Mouse (Mus musculus): Measurements from ENCODE around the gene Palld. TPM values are rescaled to one million over a fixed set of nuclear protein-coding genes. Genes with fewer than 3 reads are reported as not detected.

Palld gene
- polyA plus RNA-seq, 1 experiment from 2014 or later = 18.1 TPM

DNA sequence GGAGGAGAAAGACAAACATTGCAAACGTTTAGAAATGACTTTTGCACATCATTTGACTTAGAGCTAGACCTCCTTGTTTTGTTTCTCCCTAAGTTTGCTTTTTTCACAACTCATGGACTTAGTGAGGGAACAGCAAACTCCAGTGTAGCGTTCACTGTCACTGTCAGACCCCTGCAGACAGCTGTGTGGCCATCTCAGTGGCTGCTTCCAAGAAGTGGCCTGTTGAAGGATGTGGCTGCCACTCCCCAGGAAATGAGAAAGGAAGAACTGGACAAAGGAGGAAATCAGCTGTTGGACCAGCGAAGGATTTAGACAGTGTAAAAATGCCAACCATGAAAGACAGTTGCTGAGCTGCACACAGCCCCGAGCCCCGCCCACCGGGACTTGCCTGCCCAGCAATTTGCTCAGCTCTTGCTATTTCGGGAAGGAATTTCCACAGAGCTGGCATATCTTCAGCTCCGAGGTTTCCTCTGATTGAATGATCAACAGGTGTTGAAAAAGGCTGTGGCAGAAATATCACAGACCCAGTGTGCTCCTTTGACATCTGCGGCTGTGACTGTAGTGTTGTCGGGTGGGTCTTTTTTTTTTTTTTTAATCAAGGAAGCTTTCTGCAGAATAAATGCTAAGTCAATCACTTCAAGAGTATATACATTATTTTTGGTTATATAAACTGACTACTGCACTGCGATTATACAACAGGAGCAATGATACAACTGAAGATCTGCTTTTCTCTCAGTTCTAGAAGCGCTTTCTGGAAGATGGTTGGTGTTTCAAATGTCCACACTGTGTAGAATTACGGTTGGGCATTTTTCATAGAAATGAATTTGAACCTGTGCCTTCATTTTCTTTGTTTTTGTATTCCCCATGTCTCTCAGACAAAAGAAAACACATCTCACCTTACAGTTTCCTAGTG, 6.1 kb upstream of the Palld start:
- Histone ChIP-seq H3K4me1 (replicated peaks) (no peaks in the 10 kb centered on the region), H3K27ac (replicated peaks) (no peak overlapping the region), H3K9me3 (no peaks in the 10 kb centered on the region), H3K4me3 (no peak overlapping the region), H3K4me2 (no peak overlapping the region), H3K36me3 (no peaks in the 10 kb centered on the region), H3K27me3 (no peaks in the 10 kb centered on the region), H3K9ac (no peak overlapping the region)
- WGBS = 75% methylated on average over 13 of the region's 13 CpGs
- no peak for ATAC-seq (ENCODE audit: low FRiP score, low read depth)

DNA sequence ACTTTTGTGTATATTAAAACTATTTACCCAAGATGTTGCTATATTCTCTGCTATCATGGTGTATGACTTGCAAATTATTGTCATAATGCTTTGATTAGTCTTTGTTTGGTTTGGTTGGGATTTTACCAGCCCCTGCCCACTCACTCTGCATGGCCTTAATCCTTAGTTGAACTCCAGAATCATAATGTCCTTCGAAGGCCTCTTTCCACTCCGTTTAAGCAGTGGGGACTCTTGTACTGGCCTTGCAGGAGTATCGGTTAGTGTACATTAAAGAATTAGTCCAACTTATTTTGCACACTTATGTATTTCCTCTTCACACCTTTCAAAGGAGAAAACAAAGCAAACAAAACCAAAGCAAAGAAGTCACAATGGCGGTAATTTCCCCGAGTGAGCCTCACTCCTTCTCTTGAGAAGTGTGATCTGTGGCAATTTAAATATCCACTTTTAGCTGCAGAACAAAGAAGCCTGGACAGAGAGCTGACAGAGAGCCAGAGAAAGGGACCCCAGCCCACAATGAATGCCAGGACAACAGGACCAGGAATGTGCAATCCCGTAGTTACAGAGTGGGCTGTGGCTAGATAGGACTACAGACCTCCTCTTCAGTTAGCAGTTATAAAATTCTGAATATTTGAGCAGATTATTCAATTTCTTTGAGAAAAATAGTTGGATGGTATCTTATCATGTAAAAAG, 1.3 kb downstream of the Palld start:
- Histone ChIP-seq H3K27ac (replicated peaks) (no peak overlapping the region), H3K9ac (no peak overlapping the region), H3K4me3 (no peak overlapping the region), H3K4me1 (replicated peaks) (no peaks in the 10 kb centered on the region), H3K4me2 (no peak overlapping the region), H3K36me3 (no peaks in the 10 kb centered on the region), H3K27me3 (no peaks in the 10 kb centered on the region), H3K9me3 (no peaks in the 10 kb centered on the region)
- 18% methylated on average over 6 of the region's 6 CpGs for WGBS
- ATAC-seq (ENCODE audit: low FRiP score, low read depth) = no peak

DNA sequence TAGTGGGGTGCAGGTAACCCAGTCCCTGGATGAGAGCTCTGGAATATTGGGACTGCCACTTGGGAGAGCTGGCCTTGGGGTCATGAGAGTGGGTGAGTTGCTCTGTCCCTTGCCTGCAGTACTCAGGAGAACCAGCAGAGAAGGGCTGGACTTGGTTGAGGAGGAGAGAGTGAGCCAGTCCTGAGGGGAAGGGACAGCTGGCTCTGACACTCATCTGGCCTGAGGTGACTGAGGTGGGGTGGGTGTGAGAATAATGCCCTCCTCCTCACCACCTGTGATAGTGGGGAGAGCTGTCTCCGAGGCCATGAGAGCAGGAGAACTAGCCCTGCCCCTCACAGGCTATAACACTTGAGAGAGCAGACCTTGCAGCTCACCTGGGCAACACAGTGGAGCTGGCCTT, 5.1 kb downstream of the Palld start:
- H3K4me3 ChIP-seq = no peak overlapping the region
- no peaks in the 10 kb centered on the region for H3K36me3 ChIP-seq
- WGBS = 81% methylated on average over 1 of the region's 1 CpGs
- no peak overlapping the region for H3K27ac ChIP-seq (replicated peaks)
- no peak for ATAC-seq (ENCODE audit: low FRiP score, low read depth)
- no peaks in the 10 kb centered on the region for H3K27me3 ChIP-seq
- H3K4me1 ChIP-seq (replicated peaks) = no peaks in the 10 kb centered on the region
- no peaks in the 10 kb centered on the region for H3K9me3 ChIP-seq
- no peak overlapping the region for H3K9ac ChIP-seq
- H3K4me2 ChIP-seq = no peak overlapping the region

DNA sequence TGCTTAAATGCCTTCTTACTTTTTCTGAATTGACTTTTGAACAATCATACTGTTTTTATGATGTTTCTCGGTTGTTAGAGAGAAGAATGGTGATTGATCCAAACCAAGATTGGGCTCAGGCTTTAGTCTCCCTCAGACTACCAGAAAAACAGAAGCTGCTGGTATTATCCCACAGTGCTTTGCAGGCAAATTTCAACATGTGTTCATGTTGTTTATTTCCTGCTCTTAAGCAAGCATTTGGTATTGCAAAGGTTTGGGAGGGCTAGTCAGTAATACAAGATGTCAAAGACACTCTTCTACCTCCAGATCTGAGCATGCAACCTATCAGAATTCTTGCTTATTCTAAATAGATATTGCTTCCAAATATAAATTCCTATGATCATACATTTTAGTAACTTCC, 5.7 kb downstream of the Palld start:
- no peak overlapping the region for H3K4me2 ChIP-seq
- no peak overlapping the region for H3K4me3 ChIP-seq
- no peak overlapping the region for H3K27ac ChIP-seq (replicated peaks)
- H3K36me3 ChIP-seq = no peaks in the 10 kb centered on the region
- H3K27me3 ChIP-seq = no peaks in the 10 kb centered on the region
- no peaks in the 10 kb centered on the region for H3K9me3 ChIP-seq
- no peak overlapping the region for H3K9ac ChIP-seq
- no peak for ATAC-seq (ENCODE audit: low FRiP score, low read depth)
- no peaks in the 10 kb centered on the region for H3K4me1 ChIP-seq (replicated peaks)
- 91% methylated on average over 1 of the region's 1 CpGs for WGBS

DNA sequence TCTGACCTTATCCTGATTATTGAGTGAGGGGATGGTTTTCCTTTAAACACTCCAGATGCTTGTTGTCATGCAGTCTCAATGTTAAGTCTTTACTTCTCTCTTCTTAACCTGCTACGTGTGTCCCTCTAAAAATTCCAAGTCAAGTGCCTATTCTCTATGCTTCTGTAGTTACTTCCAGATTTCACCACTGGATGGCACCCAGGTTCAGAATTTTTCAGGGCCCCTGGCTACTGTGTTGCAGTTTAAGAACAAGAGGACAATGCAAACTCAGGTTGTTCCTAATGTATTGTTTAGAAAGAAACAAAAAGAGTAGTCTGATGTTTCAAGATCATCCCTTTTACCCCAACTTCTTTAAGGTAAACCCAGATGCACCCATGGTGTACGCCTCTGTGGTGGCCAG, 8.4 kb downstream of the Palld start:
- 60% methylated on average over 2 of the region's 2 CpGs for WGBS
- no peak; the same call in 1 of the 2 replicates for ATAC-seq (ENCODE audit: low FRiP score, low read depth)

DNA sequence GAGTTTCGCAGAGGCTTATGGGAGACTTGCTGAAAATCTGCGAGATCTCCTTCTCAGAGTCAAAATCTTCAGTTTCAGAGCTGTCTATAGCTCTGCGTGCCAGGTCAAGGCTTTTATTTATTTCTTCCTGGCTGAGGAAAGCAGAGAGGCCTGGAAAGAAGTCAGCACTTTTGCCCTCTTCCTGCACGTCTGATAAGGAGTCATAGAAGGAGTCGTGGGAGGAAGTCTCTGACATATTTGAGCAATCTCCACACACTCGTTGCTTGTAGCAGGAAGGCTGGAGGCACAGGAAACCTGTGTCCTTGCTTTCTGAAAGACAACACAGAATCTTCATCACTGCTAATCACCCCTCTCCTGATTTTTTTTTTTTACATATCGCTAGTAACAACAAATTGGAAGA, 24.9 kb downstream of the Palld start:
- Histone ChIP-seq H3K27me3 (no peaks in the 10 kb centered on the region), H3K36me3 (no peaks in the 10 kb centered on the region), H3K4me3 (no peak overlapping the region), H3K9me3 (no peaks in the 10 kb centered on the region), H3K4me1 (replicated peaks) (no peaks in the 10 kb centered on the region), H3K27ac (replicated peaks) (no peak overlapping the region), H3K4me2 (no peak overlapping the region), H3K9ac (no peak overlapping the region)
- ATAC-seq (ENCODE audit: low FRiP score, low read depth) = no peak
- WGBS = 84% methylated on average over 7 of the region's 7 CpGs

More for the DNA sequence above, 8.4 kb downstream of the Palld start:
- Histone ChIP-seq H3K4me2 (no peak overlapping the region), H3K27ac (replicated peaks) (no peak overlapping the region), H3K27me3 (no peaks in the 10 kb centered on the region), H3K4me1 (replicated peaks) (no peaks in the 10 kb centered on the region), H3K9ac (no peak overlapping the region), H3K36me3 (no peaks in the 10 kb centered on the region), H3K9me3 (no peaks in the 10 kb centered on the region), H3K4me3 (no peak overlapping the region)

DNA sequence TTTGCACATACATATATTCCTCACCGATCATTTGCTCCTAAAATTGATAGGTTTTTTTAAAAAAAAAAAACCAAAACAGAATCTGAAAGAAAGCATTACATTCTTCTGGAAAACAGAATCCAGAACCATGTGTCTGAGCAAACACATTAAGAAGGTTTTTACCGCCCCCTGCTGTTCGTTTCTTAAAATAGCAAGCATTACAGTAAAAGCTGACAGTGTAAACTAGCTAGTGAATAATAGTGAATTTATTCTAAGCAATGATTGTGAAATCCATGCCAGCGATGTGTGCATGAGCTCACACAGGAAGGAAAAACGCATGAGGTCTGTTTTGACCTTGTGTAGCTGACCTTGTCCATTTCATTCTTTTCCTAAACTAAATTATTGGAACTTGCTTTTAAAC, 27.2 kb downstream of the Palld start:
- Histone ChIP-seq H3K27ac (replicated peaks) (no peak overlapping the region), H3K9me3 (no peaks in the 10 kb centered on the region), H3K27me3 (no peaks in the 10 kb centered on the region), H3K4me1 (replicated peaks) (no peaks in the 10 kb centered on the region), H3K9ac (no peak overlapping the region), H3K4me2 (no peak overlapping the region), H3K36me3 (no peaks in the 10 kb centered on the region), H3K4me3 (no peak overlapping the region)
- peak; percentile 54; the same call in 1 of the 2 replicates for ATAC-seq (ENCODE audit: low FRiP score, low read depth)
- 9% methylated on average over 5 of the region's 5 CpGs for WGBS

DNA sequence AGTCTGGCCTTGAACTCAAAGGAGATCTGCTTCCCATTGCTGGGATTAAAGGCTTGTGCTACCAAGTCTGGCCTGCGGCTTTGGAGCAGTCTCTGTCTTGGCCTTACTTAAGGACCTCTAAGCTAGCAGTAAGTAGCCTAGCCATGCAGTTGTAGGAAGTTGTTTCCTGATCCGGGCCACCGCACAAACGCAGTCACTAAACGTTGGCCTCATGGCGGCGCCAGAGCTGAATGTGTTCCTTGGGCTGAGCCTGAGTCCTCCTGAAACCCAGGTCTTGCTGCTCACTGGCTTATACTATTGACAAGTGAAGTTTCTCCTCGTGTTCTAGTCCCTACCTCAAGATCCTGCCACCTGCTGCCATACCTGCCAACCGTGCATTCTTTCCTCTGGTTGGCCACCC, 28.5 kb downstream of the Palld start:
- no peaks in the 10 kb centered on the region for H3K4me1 ChIP-seq (replicated peaks)
- H3K36me3 ChIP-seq = no peaks in the 10 kb centered on the region
- no peak overlapping the region for H3K27ac ChIP-seq (replicated peaks)
- no peak overlapping the region for H3K4me2 ChIP-seq
- no peak for ATAC-seq (ENCODE audit: low FRiP score, low read depth)
- WGBS = 56% methylated on average over 9 of the region's 9 CpGs
- H3K9ac ChIP-seq = no peak overlapping the region
- no peaks in the 10 kb centered on the region for H3K27me3 ChIP-seq
- no peaks in the 10 kb centered on the region for H3K9me3 ChIP-seq
- H3K4me3 ChIP-seq = no peak overlapping the region

DNA sequence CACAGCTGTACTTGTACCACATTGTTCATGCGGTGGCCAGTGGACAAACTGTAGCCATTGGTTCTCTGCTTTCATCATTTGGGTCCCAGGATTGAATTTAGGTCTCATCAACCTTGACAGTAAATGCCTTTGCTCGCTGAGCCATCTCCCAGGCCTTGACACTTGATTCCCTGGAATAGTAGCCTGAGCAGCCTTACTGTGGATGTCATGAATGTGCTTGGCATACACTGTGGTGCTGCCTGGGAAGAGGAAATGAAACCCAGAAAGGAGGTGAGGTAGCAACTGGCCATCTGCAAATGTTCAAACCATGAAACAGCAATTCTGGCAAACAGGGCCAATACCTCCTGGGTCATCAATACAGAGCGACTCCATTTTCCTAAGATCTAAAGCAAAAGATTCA, 34.0 kb downstream of the Palld start:
- H3K27ac ChIP-seq (replicated peaks) = no peak overlapping the region
- no peaks in the 10 kb centered on the region for H3K36me3 ChIP-seq
- no peak overlapping the region for H3K9ac ChIP-seq
- H3K4me2 ChIP-seq = no peak overlapping the region
- H3K9me3 ChIP-seq = no peaks in the 10 kb centered on the region
- no peaks in the 10 kb centered on the region for H3K4me1 ChIP-seq (replicated peaks)
- no peak overlapping the region for H3K4me3 ChIP-seq
- no peaks in the 10 kb centered on the region for H3K27me3 ChIP-seq
- ATAC-seq (ENCODE audit: low FRiP score, low read depth) = no peak
- WGBS = 94% methylated on average over 3 of the region's 3 CpGs

DNA sequence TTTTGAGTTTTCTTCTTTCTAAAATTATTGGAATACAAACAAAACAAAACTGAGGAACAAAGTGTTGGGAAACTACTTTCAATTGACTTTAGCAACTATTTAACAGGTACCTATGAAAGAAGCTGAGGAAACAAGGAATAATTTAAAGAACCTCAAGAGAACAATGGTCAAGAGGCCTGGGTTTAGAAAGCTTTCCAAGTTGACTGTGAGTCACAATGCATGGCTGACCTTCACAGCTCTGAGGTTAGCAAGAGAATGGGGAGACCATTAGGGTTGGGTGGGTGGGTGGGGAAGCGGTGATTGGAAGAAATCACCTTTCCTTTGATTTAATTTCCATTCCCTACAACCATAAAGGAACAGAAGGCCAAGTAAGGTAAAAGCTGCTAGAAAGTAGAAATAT, 35.6 kb downstream of the Palld start:
- H3K4me3 ChIP-seq = no peak overlapping the region
- 100% methylated on average over 1 of the region's 1 CpGs for WGBS
- no peak overlapping the region for H3K27ac ChIP-seq (replicated peaks)
- H3K9me3 ChIP-seq = no peaks in the 10 kb centered on the region
- H3K4me1 ChIP-seq (replicated peaks) = no peaks in the 10 kb centered on the region
- no peak for ATAC-seq (ENCODE audit: low FRiP score, low read depth)
- no peak overlapping the region for H3K9ac ChIP-seq
- no peaks in the 10 kb centered on the region for H3K36me3 ChIP-seq
- H3K27me3 ChIP-seq = no peaks in the 10 kb centered on the region
- no peak overlapping the region for H3K4me2 ChIP-seq

DNA sequence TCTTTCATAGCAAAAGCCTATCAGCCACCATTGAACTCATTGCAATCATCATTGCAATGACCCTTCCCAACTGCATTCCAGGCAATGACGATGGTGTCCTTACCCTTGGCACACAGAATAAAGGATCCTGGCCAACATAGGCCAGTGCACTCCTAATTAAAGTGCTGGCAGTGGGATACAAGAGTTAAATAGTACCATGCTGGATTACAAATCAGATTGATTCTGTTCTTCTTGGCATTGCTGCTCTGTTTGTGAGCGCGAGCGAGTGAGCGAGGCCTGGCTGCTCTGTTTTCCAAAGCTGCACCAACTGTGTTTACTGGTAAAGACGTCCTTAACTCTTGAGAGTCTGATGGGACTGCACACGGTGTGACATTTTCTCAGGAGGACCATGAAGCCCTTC, 37.1 kb downstream of the Palld start:
- Histone ChIP-seq H3K4me2 (no peak overlapping the region), H3K4me1 (replicated peaks) (no peaks in the 10 kb centered on the region), H3K9me3 (no peaks in the 10 kb centered on the region), H3K9ac (no peak overlapping the region), H3K4me3 (no peak overlapping the region), H3K27me3 (no peaks in the 10 kb centered on the region), H3K36me3 (no peaks in the 10 kb centered on the region), H3K27ac (replicated peaks) (no peak overlapping the region)
- no peak for ATAC-seq (ENCODE audit: low FRiP score, low read depth)
- WGBS = 86% methylated on average over 7 of the region's 7 CpGs

DNA sequence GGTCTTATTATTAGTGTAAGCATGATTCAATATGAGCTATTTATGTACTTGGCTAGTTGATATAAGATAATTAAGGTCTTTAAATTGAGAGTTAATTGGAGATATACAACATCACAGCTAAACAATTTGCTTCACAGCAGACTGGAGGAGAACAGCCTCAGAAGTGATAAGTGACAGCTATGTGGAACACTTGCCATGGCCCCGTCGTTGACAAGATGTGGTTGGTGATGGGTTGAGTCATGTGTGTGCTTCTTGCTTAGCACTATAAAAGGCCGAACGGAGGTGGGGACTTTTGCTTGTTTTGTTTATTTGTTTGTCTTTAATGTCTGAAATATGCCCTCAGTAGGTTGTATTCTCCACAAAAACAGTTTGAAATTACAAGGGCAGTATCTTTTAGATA, 51.2 kb downstream of the Palld start:
- Histone ChIP-seq H3K27me3 (no peaks in the 10 kb centered on the region), H3K27ac (replicated peaks) (no peak overlapping the region), H3K9ac (no peak overlapping the region), H3K4me1 (replicated peaks) (no peaks in the 10 kb centered on the region), H3K36me3 (no peaks in the 10 kb centered on the region), H3K4me3 (no peak overlapping the region), H3K4me2 (no peak overlapping the region), H3K9me3 (no peaks in the 10 kb centered on the region)
- WGBS = 82% methylated on average over 4 of the region's 4 CpGs
- no peak for ATAC-seq (ENCODE audit: low FRiP score, low read depth)
